Mouse (Mus musculus): ENCODE results near the gene Serpina3a.

Gene Serpina3a

GRCm38 (mm10) chr12:104142427-104142826 lies 29.9 kb downstream of the Serpina3a start:
- no peak for DNase-seq (ENCODE audit: low spot score in 2 of 2)

GRCm38 (mm10) chr12:104143286-104143685 lies 30.8 kb downstream of the Serpina3a start:
- no peak for DNase-seq (ENCODE audit: low spot score in 2 of 2)

GRCm38 (mm10) chr12:104145571-104145970 lies 33.0 kb downstream of the Serpina3a start:
- no peak for DNase-seq (ENCODE audit: low spot score in 2 of 2)

GRCm38 (mm10) chr12:104151989-104152388 lies 39.5 kb downstream of the Serpina3a start:
- no peak for DNase-seq (ENCODE audit: low spot score in 2 of 2)

GRCm38 (mm10) chr12:104153041-104153645 lies 40.6 kb downstream of the Serpina3a start:
- DNase-seq (ENCODE audit: low spot score in 2 of 2): no peak

GRCm38 (mm10) chr12:104153656-104154055 lies 41.1 kb downstream of the Serpina3a start, which contains the start of gene Serpina3c:
Gene Serpina3c, minus strand, starts transcription at chr12:104153870.
- no peak for DNase-seq (ENCODE audit: low spot score in 2 of 2)

Measured in spleen, postnatal 14 days (tissue).